Mouse (Mus musculus): ENCODE results near the gene Tnfaip8l2. TPM values are rescaled to one million over a fixed set of nuclear protein-coding genes. Genes with fewer than 3 reads are reported as not detected.
"Not testable (repeated sequence)": the region's sequence is repeated elsewhere in the genome, so short reads cannot be mapped to it uniquely, and the experiment has no call there.

Gene Tnfaip8l2
- polyA plus RNA-seq, 1 experiment from 2014 or later: 2.5 TPM

DNA sequence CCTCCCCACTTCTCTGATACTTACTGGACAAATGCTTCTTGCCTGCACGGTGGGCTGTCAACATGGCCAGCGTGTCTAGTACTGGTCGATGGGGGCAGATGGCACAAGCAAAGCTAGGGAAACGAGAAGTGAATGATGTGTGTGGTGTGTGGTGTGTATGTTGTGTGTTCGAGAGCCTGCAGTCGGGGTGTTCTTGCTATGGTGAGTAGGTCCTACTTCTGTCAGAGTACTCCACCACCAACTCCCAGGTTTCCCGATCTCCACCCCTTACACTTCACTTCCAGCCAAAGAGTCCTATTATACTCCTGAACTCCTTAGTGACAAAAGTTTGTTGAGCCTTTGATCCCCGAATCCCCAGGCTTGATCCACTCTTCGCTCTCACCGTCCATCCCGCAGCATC lies 9.0 kb downstream of the Tnfaip8l2 start:
- peak overlapping the region; percentile 68 for H3K4me3 ChIP-seq
- H3K9me3 ChIP-seq: no peaks in the 10 kb centered on the region
- peak; percentile 13; the same call in 1 of the 2 replicates for ATAC-seq (replicated peaks)
- H3K27me3 ChIP-seq: no peaks in the 10 kb centered on the region
- peaks cover 21% of the 10 kb centered on the region for H3K4me1 ChIP-seq
- 56% methylated on average over 11 of the region's 11 CpGs for WGBS
- H3K9ac ChIP-seq (replicated peaks): peak overlapping the region; percentile 76
- H3K36me3 ChIP-seq: peaks cover 22% of the 10 kb centered on the region
- H3K27ac ChIP-seq (replicated peaks): peak overlapping the region; percentile 79
- H3K4me2 ChIP-seq (replicated peaks): peak overlapping the region; percentile 90

DNA sequence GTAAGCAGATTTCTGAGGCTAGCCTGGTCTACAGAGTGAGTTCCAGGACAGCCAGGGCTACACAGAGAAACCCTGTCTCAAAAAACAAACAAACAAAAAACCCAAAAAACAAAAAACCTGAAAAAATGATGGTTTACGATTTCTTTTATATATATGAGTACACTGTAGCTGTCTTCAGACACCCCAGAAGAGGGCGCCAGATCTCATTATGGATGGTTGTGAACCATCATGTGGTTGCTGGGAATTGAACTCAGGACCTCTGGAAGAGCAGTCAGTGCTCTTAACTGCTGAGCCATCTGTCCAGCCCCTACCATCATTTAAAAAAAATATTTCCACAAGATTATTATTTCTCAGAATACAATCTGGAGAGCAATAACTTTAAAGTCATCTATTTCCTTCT lies 9.8 kb downstream of the Tnfaip8l2 start:
- not testable (repeated sequence) for H3K4me3 ChIP-seq; H3K27me3 ChIP-seq; H3K4me2 ChIP-seq (replicated peaks); ATAC-seq (replicated peaks); H3K9me3 ChIP-seq; H3K27ac ChIP-seq (replicated peaks); H3K9ac ChIP-seq (replicated peaks)
- Histone ChIP-seq H3K4me1 (peaks cover 21% of the 10 kb centered on the region), H3K36me3 (peaks cover 22% of the 10 kb centered on the region)
- 91% methylated on average over 2 of the region's 2 CpGs for WGBS

DNA sequence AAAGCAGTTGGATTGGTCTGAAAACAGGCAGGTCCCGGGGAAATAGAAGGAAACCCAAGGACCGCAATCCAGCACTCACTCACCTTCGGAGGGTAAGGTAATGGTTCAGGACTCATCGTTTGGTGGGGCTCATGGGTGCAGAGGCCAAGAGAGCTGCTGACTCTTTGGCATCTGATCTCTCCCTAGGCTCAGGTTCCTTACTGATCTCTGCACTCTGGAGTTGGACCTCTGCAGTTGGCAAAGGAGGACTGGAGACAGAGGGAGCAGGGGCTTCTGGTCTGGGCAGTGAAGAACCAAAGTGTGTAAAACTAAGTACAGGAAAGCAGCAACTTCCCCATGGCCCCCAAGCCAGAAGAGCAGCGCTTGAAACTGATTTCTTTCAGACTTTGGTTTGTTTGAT lies 12.1 kb downstream of the Tnfaip8l2 start:
- Histone ChIP-seq H3K4me1 (peaks cover 13% of the 10 kb centered on the region), H3K9ac (replicated peaks) (no peak overlapping the region), H3K4me3 (no peak overlapping the region), H3K36me3 (peaks cover 22% of the 10 kb centered on the region), H3K27ac (replicated peaks) (no peak overlapping the region), H3K27me3 (no peaks in the 10 kb centered on the region), H3K9me3 (no peaks in the 10 kb centered on the region), H3K4me2 (replicated peaks) (no peak overlapping the region)
- no peak for ATAC-seq (replicated peaks)
- 95% methylated on average over 5 of the region's 5 CpGs for WGBS

DNA sequence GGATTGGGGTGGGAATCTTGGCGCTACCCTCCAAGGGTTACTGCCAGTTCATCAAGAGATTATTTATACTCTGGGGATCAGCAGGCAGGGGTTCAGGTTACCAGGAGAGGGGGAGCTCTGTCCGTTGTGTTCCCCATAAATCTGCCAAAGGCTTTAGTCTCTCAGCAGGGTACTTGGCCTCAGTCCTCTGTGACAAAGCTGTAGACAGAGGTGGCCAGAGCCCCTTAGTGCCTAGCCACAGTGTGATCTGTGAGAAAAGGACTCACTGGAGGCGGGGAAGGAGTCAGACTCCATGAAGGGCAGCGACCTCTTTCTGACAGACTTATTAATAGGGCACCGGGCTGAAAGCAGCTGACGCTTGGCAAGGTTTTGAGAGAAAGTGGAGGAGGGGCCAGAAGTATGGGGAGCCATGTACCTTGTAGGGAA lies 12.9 kb downstream of the Tnfaip8l2 start:
- no peak for ATAC-seq (replicated peaks)
- Histone ChIP-seq H3K9me3 (no peaks in the 10 kb centered on the region), H3K36me3 (peaks cover 22% of the 10 kb centered on the region), H3K27me3 (no peaks in the 10 kb centered on the region), H3K4me2 (replicated peaks) (no peak overlapping the region), H3K4me3 (no peak overlapping the region), H3K27ac (replicated peaks) (no peak overlapping the region), H3K4me1 (peaks cover 16% of the 10 kb centered on the region), H3K9ac (replicated peaks) (no peak overlapping the region)
- WGBS: 54% methylated on average over 6 of the region's 6 CpGs

DNA sequence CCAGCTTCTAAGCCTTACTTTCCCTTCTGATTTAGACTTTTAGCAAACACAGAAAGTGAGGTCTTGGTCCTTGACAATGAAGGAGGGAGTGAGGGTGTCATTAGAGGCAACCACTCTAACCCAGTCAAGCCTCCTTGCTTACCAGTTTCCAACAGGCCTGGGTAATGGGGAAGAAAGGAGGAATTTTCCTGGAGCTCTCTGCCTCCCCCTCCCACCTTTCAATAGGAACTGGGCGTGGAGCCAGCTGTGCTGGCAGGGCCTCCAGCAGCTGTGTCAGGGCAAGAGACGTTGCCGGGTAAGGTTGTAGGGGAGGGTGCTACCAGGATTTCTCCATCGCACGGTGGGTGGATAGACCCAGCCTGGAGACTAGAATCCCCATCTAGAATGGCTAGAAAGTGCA lies 17.2 kb downstream of the Tnfaip8l2 start:
- peaks cover 11% of the 10 kb centered on the region for H3K4me1 ChIP-seq
- H3K27me3 ChIP-seq: no peaks in the 10 kb centered on the region
- WGBS: 12% methylated on average over 5 of the region's 5 CpGs
- no peaks in the 10 kb centered on the region for H3K9me3 ChIP-seq
- H3K27ac ChIP-seq (replicated peaks): peak overlapping the region; percentile 47
- no peak overlapping the region for H3K9ac ChIP-seq (replicated peaks)
- peak; percentile 36; the same call in 1 of the 2 replicates for ATAC-seq (replicated peaks)
- H3K36me3 ChIP-seq: peaks cover 37% of the 10 kb centered on the region
- no peak overlapping the region for H3K4me2 ChIP-seq (replicated peaks)
- no peak overlapping the region for H3K4me3 ChIP-seq

DNA sequence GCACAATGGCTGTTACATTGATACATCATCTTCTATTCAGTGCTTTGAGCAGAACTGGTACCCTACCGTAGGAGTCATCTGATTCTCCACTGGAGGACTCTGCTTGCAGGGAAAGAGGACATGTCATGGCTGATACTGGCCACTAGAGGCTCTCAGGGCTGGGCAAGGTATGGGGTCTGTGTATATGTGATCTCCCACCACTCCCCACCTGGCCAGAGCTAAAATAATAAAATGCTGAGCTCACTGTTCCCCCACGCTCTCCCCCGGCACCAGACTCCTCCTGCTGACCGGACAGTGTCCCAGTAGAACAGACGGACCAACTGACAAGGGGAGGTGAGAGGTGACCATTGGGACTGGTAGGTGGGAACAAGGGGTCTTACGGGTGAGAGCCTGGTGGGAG lies 17.9 kb downstream of the Tnfaip8l2 start, which contains the start of gene Tmod4:
TSS of gene Tmod4 (plus strand) at position 231 of the 400 bp plus-strand sequence.
- 0 out of 2 replicates have a peak, but pooled peaks have one; percentile 39 for ATAC-seq (replicated peaks)
- Histone ChIP-seq H3K27ac (replicated peaks) (peak within 1 kb of the TSS; percentile 47), H3K36me3 (peaks cover 38% of the 10 kb centered on the region), H3K27me3 (no peaks in the 10 kb centered on the region), H3K9ac (replicated peaks) (no peak within 1 kb of the TSS), H3K4me1 (peaks cover 11% of the 10 kb centered on the region), H3K4me3 (no peak within 1 kb of the TSS), H3K9me3 (no peaks in the 10 kb centered on the region), H3K4me2 (replicated peaks) (no peak within 1 kb of the TSS)
- WGBS: 63% methylated on average over 6 of the region's 6 CpGs

DNA sequence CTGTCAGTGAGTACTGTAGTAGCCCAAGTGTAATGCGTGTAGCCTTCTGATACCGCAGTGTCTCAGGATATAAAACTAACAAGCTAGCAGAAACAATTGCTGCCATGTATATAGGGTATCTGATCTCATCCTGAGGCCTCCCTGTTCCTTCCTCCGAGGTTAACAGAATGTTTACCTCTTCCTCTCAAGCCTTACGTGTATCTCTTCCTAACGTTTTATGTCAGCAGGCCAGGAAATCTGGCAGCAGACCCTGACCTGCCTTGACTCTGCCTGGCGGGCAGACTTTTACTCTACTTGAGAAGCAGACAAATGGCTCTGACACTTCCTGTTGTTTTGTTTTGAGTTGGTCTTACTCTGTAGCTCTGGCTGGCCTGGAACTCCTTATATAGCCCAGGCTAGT lies 20.6 kb downstream of the Tnfaip8l2 start:
- Histone ChIP-seq H3K27ac (replicated peaks) (no peak overlapping the region), H3K4me2 (replicated peaks) (no peak overlapping the region), H3K36me3 (peaks cover 59% of the 10 kb centered on the region), H3K27me3 (no peaks in the 10 kb centered on the region), H3K9ac (replicated peaks) (no peak overlapping the region), H3K4me3 (no peak overlapping the region), H3K9me3 (no peaks in the 10 kb centered on the region), H3K4me1 (peaks cover 11% of the 10 kb centered on the region)
- 90% methylated on average over 6 of the region's 6 CpGs for WGBS
- no peak for ATAC-seq (replicated peaks)

DNA sequence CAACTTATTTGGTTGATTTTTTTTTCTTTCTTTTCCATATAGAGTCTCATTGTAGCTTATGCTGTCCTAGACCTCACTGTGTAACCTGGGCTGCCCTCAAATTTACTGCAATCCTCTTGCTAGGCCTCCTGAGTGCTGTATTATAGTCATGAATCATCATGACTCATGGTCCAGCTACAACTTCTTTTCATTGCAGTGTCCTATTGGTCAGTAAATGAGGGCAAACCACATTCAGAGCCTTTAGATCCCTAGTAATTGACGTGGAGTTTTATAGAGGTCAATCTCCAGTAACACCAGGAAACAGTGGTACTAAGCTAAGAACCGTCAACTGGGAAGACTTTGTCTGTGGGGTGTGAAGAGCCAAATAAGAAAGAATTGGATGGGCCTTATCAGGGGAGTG lies 24.4 kb downstream of the Tnfaip8l2 start:
- ATAC-seq (replicated peaks): no peak
- 97% methylated on average over 2 of the region's 2 CpGs for WGBS
- Histone ChIP-seq H3K27ac (replicated peaks) (no peak overlapping the region), H3K4me2 (replicated peaks) (no peak overlapping the region), H3K27me3 (no peaks in the 10 kb centered on the region), H3K36me3 (peaks cover 74% of the 10 kb centered on the region), H3K4me3 (no peak overlapping the region), H3K4me1 (peaks cover 9% of the 10 kb centered on the region), H3K9ac (replicated peaks) (no peak overlapping the region), H3K9me3 (no peaks in the 10 kb centered on the region)

DNA sequence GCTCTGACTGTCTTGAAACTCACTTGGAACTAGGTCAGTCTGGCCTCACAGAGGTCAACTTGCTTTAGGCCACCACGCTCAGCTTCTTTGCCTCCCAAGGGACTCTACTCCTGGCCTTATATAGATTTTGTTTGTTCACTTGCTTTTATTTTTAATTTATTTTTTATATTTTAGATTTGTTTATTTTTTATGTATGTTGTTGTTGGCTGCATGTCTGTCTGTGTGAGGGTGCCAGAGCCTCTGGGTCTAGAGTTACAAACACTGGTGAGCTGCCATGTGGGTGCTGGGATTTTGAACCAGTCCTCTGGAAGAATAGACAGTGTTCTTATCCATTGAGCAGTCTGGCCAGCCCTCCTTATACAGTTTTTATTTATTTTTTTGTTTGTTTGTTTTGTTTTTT lies 29.4 kb downstream of the Tnfaip8l2 start:
- peaks cover 19% of the 10 kb centered on the region for H3K4me1 ChIP-seq
- no peak overlapping the region for H3K27ac ChIP-seq (replicated peaks)
- H3K9ac ChIP-seq (replicated peaks): no peak overlapping the region
- H3K4me2 ChIP-seq (replicated peaks): no peak overlapping the region
- no peak for ATAC-seq (replicated peaks)
- no peaks in the 10 kb centered on the region for H3K27me3 ChIP-seq
- no peaks in the 10 kb centered on the region for H3K9me3 ChIP-seq
- no peak overlapping the region for H3K4me3 ChIP-seq
- H3K36me3 ChIP-seq: peaks cover 27% of the 10 kb centered on the region
- WGBS: 89% methylated on average over 1 of the region's 1 CpGs

DNA sequence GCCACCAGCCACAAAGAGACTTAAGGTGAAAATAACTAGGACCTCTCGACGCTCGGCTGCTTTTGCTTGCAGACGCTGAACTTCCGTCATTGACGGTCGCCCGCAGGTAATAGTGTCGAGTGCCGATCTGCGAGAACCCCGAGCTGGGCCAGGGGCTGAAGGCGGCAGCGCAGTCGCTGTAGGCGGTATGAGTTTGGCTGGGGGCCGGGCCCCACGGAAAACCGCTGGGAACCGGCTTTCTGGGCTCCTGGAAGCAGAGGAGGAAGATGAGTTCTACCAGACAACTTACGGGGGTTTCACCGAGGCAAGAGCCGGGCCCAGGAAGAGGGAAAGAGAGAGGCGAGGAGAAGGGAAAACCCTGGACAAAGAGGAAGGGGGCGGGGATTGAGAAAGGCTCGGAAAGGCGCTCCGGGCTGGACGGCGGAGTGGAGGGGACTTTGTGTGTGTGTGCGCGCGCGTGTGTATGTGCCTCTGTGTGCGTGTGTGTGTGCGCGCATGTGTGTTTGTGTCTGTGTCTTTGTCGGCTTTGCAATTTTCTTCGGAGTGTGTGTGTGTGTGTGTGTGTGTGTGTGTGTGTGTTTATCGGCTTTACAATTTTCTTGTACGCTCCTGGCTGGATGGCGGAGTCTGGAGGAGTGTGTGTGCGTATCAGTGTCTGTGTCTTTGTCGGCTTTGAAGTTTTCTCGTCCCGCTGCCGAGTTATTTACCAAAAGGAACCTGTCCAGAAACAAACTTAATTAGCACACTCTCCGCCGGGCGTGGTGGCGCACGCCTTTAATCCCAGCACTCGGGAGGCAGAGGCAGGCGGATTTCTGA lies 31.0 kb downstream of the Tnfaip8l2 start, which contains the start of gene Vps72:
TSS of gene Vps72 (plus strand) at position 112 of the 816 bp plus-strand sequence.
- H3K9ac ChIP-seq (replicated peaks): peak within 1 kb of the TSS; percentile 93
- peaks cover 18% of the 10 kb centered on the region for H3K36me3 ChIP-seq
- no peaks in the 10 kb centered on the region for H3K9me3 ChIP-seq
- peak within 1 kb of the TSS; percentile 98 for H3K27ac ChIP-seq (replicated peaks)
- peaks cover 21% of the 10 kb centered on the region for H3K4me1 ChIP-seq
- H3K27me3 ChIP-seq: no peaks in the 10 kb centered on the region
- peak within 1 kb of the TSS; percentile 92 for H3K4me3 ChIP-seq
- H3K4me2 ChIP-seq (replicated peaks): peak within 1 kb of the TSS; percentile 44
- peak; percentile 73 for ATAC-seq (replicated peaks)
- WGBS: under 1% methylated on average over 54 of the region's 54 CpGs

DNA sequence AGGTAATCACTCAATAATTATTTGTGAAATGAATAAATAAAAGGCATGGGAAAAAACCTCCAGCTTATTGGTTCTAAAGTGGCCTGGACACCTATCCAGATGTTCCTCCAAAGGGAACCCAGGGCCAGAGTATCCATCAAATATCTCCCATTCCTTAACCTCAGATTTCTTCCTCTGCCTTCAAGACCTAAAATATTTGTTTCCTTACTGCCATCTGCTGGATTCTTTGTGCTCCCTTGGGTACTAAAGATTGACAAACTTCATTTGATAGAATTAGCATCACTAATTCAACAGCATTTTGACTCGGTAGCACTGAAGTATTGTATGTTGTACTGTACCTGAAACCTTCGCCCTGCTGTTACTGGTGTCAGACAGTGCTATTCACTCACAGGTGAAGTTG lies 34.3 kb downstream of the Tnfaip8l2 start:
- H3K36me3 ChIP-seq: no peaks in the 10 kb centered on the region
- no peak for ATAC-seq (replicated peaks)
- no peak overlapping the region for H3K27ac ChIP-seq (replicated peaks)
- no peak overlapping the region for H3K4me3 ChIP-seq
- no peak overlapping the region for H3K4me2 ChIP-seq (replicated peaks)
- H3K27me3 ChIP-seq: no peaks in the 10 kb centered on the region
- 73% methylated on average over 2 of the region's 2 CpGs for WGBS
- no peaks in the 10 kb centered on the region for H3K9me3 ChIP-seq
- H3K4me1 ChIP-seq: peaks cover 27% of the 10 kb centered on the region
- no peak overlapping the region for H3K9ac ChIP-seq (replicated peaks)

DNA sequence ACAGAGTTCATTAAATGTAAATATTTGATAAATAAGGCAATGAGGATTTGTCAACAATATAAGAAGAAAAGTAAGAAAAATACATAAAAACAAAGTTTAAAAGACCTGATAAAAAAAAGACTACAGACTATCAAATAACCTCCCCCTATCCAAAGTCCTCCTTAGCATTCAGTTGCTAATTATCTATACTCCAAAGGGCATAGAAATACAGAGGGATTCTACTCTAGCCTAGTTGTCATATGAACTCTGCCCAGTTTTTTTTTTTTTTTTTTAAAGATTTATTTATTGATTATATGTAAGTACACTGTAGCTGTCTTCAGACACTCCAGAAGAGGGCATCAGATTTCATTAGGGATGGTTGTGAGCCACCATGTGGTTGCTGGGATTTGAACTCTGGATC lies 34.9 kb downstream of the Tnfaip8l2 start:
- not testable (repeated sequence) for H3K27ac ChIP-seq (replicated peaks); ATAC-seq (replicated peaks); H3K9me3 ChIP-seq; H3K27me3 ChIP-seq; H3K9ac ChIP-seq (replicated peaks); H3K36me3 ChIP-seq
- Histone ChIP-seq H3K4me2 (replicated peaks) (peak overlapping the region; percentile 80), H3K4me3 (peak overlapping the region; percentile 78), H3K4me1 (peaks cover 22% of the 10 kb centered on the region)

All from forebrain, embryonic 15.5 days (tissue).